Comparison of ENCODE assay signal across 20 mouse cellular contexts in the genomic region with DNA sequence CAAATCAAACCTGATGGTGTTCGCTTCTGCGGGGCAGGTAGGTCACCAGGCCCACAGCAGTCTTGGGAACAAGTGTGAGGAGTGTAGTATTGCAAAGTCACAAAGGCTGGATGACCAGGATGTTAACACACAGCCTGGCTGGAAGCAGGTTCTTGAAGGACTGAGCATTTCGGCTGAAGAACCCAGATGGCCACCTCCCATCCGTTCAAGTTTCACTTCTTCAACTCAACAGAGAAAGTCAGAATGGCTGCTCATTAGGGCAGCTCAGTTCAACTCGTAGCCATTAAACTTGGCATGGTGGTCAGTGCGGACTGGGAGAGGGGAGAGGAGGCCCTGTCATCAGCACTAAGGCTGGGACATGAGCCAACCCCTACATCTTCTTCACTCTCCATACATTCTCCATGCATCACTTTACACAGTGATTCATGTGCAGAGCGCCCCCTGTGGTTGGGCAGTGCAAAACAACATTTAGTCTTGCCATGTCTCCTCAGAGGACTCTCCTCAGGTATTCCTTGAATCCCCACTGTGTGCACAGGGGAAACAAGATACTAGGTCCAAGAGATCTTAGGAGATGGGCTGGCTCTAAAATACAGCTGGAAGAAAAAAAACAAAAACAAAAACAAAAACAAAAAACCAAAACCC. TPM values are rescaled to one million over a fixed set of nuclear protein-coding genes. Genes with fewer than 3 reads are reported as not detected.
DNase-seq lines count a peak whose midpoint lies in the region; ATAC-seq and TF ChIP-seq lines count a peak whose summit lies in the region.
"Had no signal": no experiment of that assay in that cellular context is flagged by ENCODE, and none has a peak within 500 bp of the region (broad histone marks: within the 10 kb centered on the region; RNA-seq: fewer than 3 reads in every experiment).

No protein-coding gene starts in this region.

- H3K79me2 ChIP-seq in heart, adult 2 months (replicated peaks; ENCODE audit: control insufficient read depth, insufficient read depth, low read length) = no peaks in the 10 kb centered on the region

- H3K4me3 ChIP-seq in heart, adult 2 months = no peak overlapping the region
- no peak overlapping the region for H3K4me3 ChIP-seq in thymus, adult 2 months (ENCODE audit: control insufficient read depth, insufficient read depth, low read length)
- H3K4me3 ChIP-seq: embryonic facial prominence, embryonic 13.5 days; hindbrain, embryonic 13.5 days; intestine, embryonic 15.5 days; midbrain, embryonic 12.5 days; neural tube, embryonic 13.5 days had no signal

- no peak for TF ChIP-seq POLR2A in heart, adult 2 months (IDR thresholded peaks at IDR 0.05; ENCODE audit: insufficient read depth, low read depth, low read length)
- no peak for TF ChIP-seq POLR2A in thymus, adult 2 months (IDR thresholded peaks at IDR 0.05; ENCODE audit: control insufficient read depth, extremely low read depth, insufficient read depth, low read length, poor library complexity)

- WGBS in heart, adult 2 months = 86% methylated on average over 7 of the region's 7 CpGs
- 96% methylated on average over 7 of the region's 7 CpGs for WGBS in thymus, adult 2 months

- TF ChIP-seq EP300 in heart, adult 2 months (IDR thresholded peaks at IDR 0.05; ENCODE audit: insufficient read depth, low read depth, low read length) = no peak

- 0 out of 2 replicates have a peak, but pooled peaks have one; percentile 40 for ATAC-seq in granulocyte monocyte progenitor cell, adult 5-6 weeks (replicated peaks; ENCODE audit: poor library complexity, severe bottlenecking)
- ATAC-seq: forebrain, embryonic 14.5 days; intestine, embryonic 15.5 days had no signal

- no peaks in the 10 kb centered on the region for H3K27me3 ChIP-seq in heart, adult 2 months (ENCODE audit: control insufficient read depth, insufficient read depth, low read length)
- no peaks in the 10 kb centered on the region for H3K27me3 ChIP-seq in thymus, adult 2 months (ENCODE audit: control insufficient read depth, insufficient read depth, low read length)
- H3K27me3 ChIP-seq: embryonic facial prominence, embryonic 13.5 days; hindbrain, embryonic 13.5 days; intestine, embryonic 15.5 days; midbrain, embryonic 12.5 days; neural tube, embryonic 13.5 days had no signal

- peaks cover 6% of the 10 kb centered on the region for H3K4me1 ChIP-seq in heart, adult 2 months (ENCODE audit: control insufficient read depth, insufficient read depth, low read length)
- no peaks in the 10 kb centered on the region for H3K4me1 ChIP-seq in thymus, adult 2 months (replicated peaks; ENCODE audit: control insufficient read depth, insufficient read depth, low read length)
- H3K4me1 ChIP-seq: hindbrain, embryonic 13.5 days; intestine, embryonic 15.5 days; midbrain, embryonic 12.5 days; neural tube, embryonic 13.5 days had no signal

- no peaks in the 10 kb centered on the region for H3K36me3 ChIP-seq in heart, adult 2 months (ENCODE audit: control insufficient read depth, insufficient read depth, low read length)
- H3K36me3 ChIP-seq in thymus, adult 2 months (ENCODE audit: control insufficient read depth, insufficient read depth, low read length) = no peaks in the 10 kb centered on the region
- H3K36me3 ChIP-seq: embryonic facial prominence, embryonic 13.5 days; hindbrain, embryonic 13.5 days; intestine, embryonic 15.5 days; midbrain, embryonic 12.5 days; neural tube, embryonic 13.5 days had no signal

- H3K9ac ChIP-seq in heart, adult 2 months (ENCODE audit: low read depth, low read length) = no peak overlapping the region
- H3K9ac ChIP-seq: embryonic facial prominence, embryonic 13.5 days; hindbrain, embryonic 13.5 days; intestine, embryonic 15.5 days; midbrain, embryonic 12.5 days; neural tube, embryonic 13.5 days had no signal

- peak overlapping the region; percentile 61; the same call in 1 of the 2 replicates for H3K27ac ChIP-seq in heart, adult 2 months
- no peak overlapping the region for H3K27ac ChIP-seq in thymus, adult 2 months (ENCODE audit: control insufficient read depth, insufficient read depth, low read length)
- H3K27ac ChIP-seq: embryonic facial prominence, embryonic 13.5 days; hindbrain, embryonic 13.5 days; intestine, embryonic 15.5 days; midbrain, embryonic 12.5 days; neural tube, embryonic 13.5 days had no signal

- TF ChIP-seq CTCF in heart, adult 2 months (IDR thresholded peaks at IDR 0.05) = peak; percentile 19; the same call in 1 of the 2 replicates
- no peak for TF ChIP-seq CTCF in thymus, adult 2 months (IDR thresholded peaks at IDR 0.05; ENCODE audit: borderline replicate concordance, control insufficient read depth, extremely low read depth, insufficient read depth, low read length, poor library complexity)

- intact Hi-C loops in heart, adult 2 months (cut with DNase I) = no loop called here

- DNase-seq in heart, adult 2 months = no peak
- DNase-seq in heart, postnatal 4 days = no peak
- DNase-seq in thymus, postnatal 4 days = peak; percentile 20
- DNase-seq in thymus, adult 2 months = no peak
- no peak for DNase-seq in cerebellum, postnatal 36 days
- DNase-seq in cerebellum, adult 9-10 months = no peak
- DNase-seq in spleen, postnatal 14 days (ENCODE audit: low spot score in 2 of 2) = no peak
- DNase-seq: cerebellum, adult 9-11 months; heart, postnatal 10 days; layer of hippocampus, postnatal 36 days; lung, adult 18-20 months; lung, postnatal 36 days; right cerebral cortex, adult 18-20 months had no signal

RNA-seq across cellular contexts. Expression of gene Steap3, which starts 19.9 kb away (rescaled TPM):
- total RNA-seq in heart, adult 2 months (2021) = 10 to 100 TPM; 25.2 to 27.9 TPM
- polyA plus RNA-seq in heart, adult 2 months (2012; rRNA removed) = 54.9 and 70.5 TPM in 2 replicates
- 10 to 100 TPM; 24.3 to 24.8 TPM for total RNA-seq in heart, postnatal 4 days (2021)
- polyA plus RNA-seq in thymus, adult 2 months (2012; rRNA removed) = 19.4 and 24.2 TPM in 2 replicates
- total RNA-seq in granulocyte monocyte progenitor cell, adult 5-6 weeks (2014; fragmentation: Nextera tagmentation) = 19.1 and 26.6 TPM in 2 replicates
- total RNA-seq in granulocyte monocyte progenitor cell, adult 5-6 weeks (2017) = 4.8 and 6.2 TPM in 2 replicates
